Mouse (Mus musculus): ENCODE measurements at regions not wholly inside any gene's neighbourhood (a gene's known extent, or its start where the extent isn't known, plus 50 kb on each side); places are given as distances from the start of the nearest gene placed in this dataset.

- no peak for DNase-seq (ENCODE audit: low read depth, low spot score)
Observed at GRCm38 (mm10) chr3:3746542-3746941, 2004.1 kb upstream of the Gm8797 start.

GRCm38 (mm10) chr3:3751596-3752251 is 1998.9 kb upstream of the Gm8797 start:
- peak; percentile 50 for DNase-seq (ENCODE audit: low read depth, low spot score)

GRCm38 (mm10) chr3:3761346-3761745 is 1989.3 kb upstream of the Gm8797 start:
- DNase-seq (ENCODE audit: low read depth, low spot score), result no peak

GRCm38 (mm10) chr3:3784200-3784599 is 1966.4 kb upstream of the Gm8797 start:
- no peak for DNase-seq (ENCODE audit: low read depth, low spot score)

GRCm38 (mm10) chr3:3786039-3786438 is 1964.6 kb upstream of the Gm8797 start:
- no peak for DNase-seq (ENCODE audit: low read depth, low spot score)

GRCm38 (mm10) chr3:3807821-3808220 is 1942.8 kb upstream of the Gm8797 start:
- DNase-seq (ENCODE audit: low read depth, low spot score), result no peak

- no peak for DNase-seq (ENCODE audit: low read depth, low spot score)
Observed at GRCm38 (mm10) chr3:3829020-3829419, 1921.6 kb upstream of the Gm8797 start.

- no peak for DNase-seq (ENCODE audit: low read depth, low spot score)
Observed at GRCm38 (mm10) chr3:3831411-3832286, 1919.0 kb upstream of the Gm8797 start.

All from forelimb bud, embryonic 11.5 days (tissue).